Mouse (Mus musculus) testis, postnatal 10 days (tissue): ENCODE measurements at regions not wholly inside any gene's neighbourhood (a gene's known extent, or its start where the extent isn't known, plus 50 kb on each side); places are given as distances from the start of the nearest gene placed in this dataset.

Source experiments
- DNase-seq: peaks from one replicate; pipeline ENCODE4 v3.0.0; 2021; ENCODE audit warnings: low spot score

GRCm38 (mm10) chr5:18080761-18081160, 118.4 kb downstream of the Gnat3 start:
- DNase-seq, result no peak

GRCm38 (mm10) chr5:18082219-18082618, 119.9 kb downstream of the Gnat3 start:
- no peak for DNase-seq

GRCm38 (mm10) chr5:18083789-18084188, 121.4 kb downstream of the Gnat3 start:
- no peak for DNase-seq

GRCm38 (mm10) chr5:18085456-18085855, 123.1 kb downstream of the Gnat3 start:
- no peak for DNase-seq

- DNase-seq, result peak; percentile 57
Observed at GRCm38 (mm10) chr5:18087919-18088445, 125.6 kb downstream of the Gnat3 start.

GRCm38 (mm10) chr5:18089956-18090355, 127.6 kb downstream of the Gnat3 start:
- DNase-seq, result no peak

GRCm38 (mm10) chr5:18114905-18115689, 152.7 kb downstream of the Gnat3 start:
- DNase-seq, result no peak

GRCm38 (mm10) chr5:18135794-18136678, 173.7 kb downstream of the Gnat3 start:
- DNase-seq, result no peak

- no peak for DNase-seq
Observed at GRCm38 (mm10) chr5:18137450-18138061, 175.2 kb downstream of the Gnat3 start.

- no peak for DNase-seq
Observed at GRCm38 (mm10) chr5:18152241-18152640, 189.9 kb downstream of the Gnat3 start.

- DNase-seq, result no peak
Observed at GRCm38 (mm10) chr5:18153703-18154102, 191.4 kb downstream of the Gnat3 start.

GRCm38 (mm10) chr5:18163515-18163914, 196.6 kb downstream of the Gnai1 start:
- DNase-seq, result no peak

- DNase-seq, result no peak
Observed at GRCm38 (mm10) chr5:18177810-18178209, 182.3 kb downstream of the Gnai1 start.

GRCm38 (mm10) chr5:18211395-18212057, 148.6 kb downstream of the Gnai1 start:
- no peak for DNase-seq
